Mouse (Mus musculus) neural tube, embryonic 14.5 days (tissue): ENCODE measurements around the gene Cxcl15. TPM values are rescaled to one million over a fixed set of nuclear protein-coding genes. Genes with fewer than 3 reads are reported as not detected.

Experiments
- ATAC-seq: fragments of 200-750 bp; cut with Nextera tagmentation; 2 replicates; pipeline ENCODE4 v1.8.0; 2017; ENCODE audit warnings: low read depth, mild to moderate bottlenecking, moderate TSS enrichment, moderate library complexity
- H3K27ac ChIP-seq: fragments of 300-500 bp; sonication (generic); 2 replicates; pipeline ENCODE4 v1.5.1; 2014; ENCODE audit warnings: low read depth, mild to moderate bottlenecking, control low read depth, low read length, moderate library complexity, mixed read lengths
- H3K27me3 ChIP-seq: fragments of 300-500 bp; sonication (generic); 2 replicates; pipeline ENCODE4 v1.6.1; 2014; ENCODE audit warnings: low read length; ENCODE audit not compliant: control insufficient read depth, insufficient read depth
- H3K36me3 ChIP-seq: fragments of 300-500 bp; sonication (generic); 2 replicates; pipeline ENCODE4 v1.6.1; 2014; ENCODE audit warnings: low read length, mixed read lengths; ENCODE audit not compliant: control insufficient read depth, insufficient read depth
- H3K4me1 ChIP-seq: fragments of 300-500 bp; sonication (generic); 2 replicates; pipeline ENCODE4 v1.6.1; 2014; ENCODE audit warnings: low read length; ENCODE audit not compliant: control insufficient read depth, insufficient read depth
- H3K4me2 ChIP-seq: fragments of 300-500 bp; sonication (generic); 2 replicates; pipeline ENCODE4 v1.6.1; 2014; ENCODE audit warnings: mild to moderate bottlenecking, low read depth, low read length, control low read depth
- H3K4me3 ChIP-seq: fragments of 300-500 bp; sonication (generic); 2 replicates; pipeline ENCODE4 v1.5.1; 2014; ENCODE audit warnings: low read depth, low read length, control low read depth, mixed read lengths
- H3K9ac ChIP-seq: fragments of 300-500 bp; sonication (generic); replicated peaks from 2 replicates; pipeline ENCODE4 v1.6.1; 2014; ENCODE audit warnings: low read depth, mild to moderate bottlenecking, control low read depth, low read length, mixed read lengths
- H3K9me3 ChIP-seq: fragments of 300-500 bp; sonication (generic); 2 replicates; pipeline ENCODE4 v1.6.1; 2016; ENCODE audit warnings: low read length; ENCODE audit not compliant: control insufficient read depth
- WGBS: fragments of 180-500 bp; shearing (Covaris S2); extraction: QIAGEN DNeasy Blood & Tissue Kit; methylation state at CpG from one replicate; pipeline ENCODE4 v1.1.7; 2014; 5-methylcytosine and 5-hydroxymethylcytosine counted together
- polyA plus RNA-seq: library from polyadenylated mRNA; unstranded; fragments of >200 nt; fragmentation: Nextera tagmentation; extraction: Ambion mirVana; gene quantifications from 2 replicates; pipeline ENCODE4 v1.2.1, GENCODE M21; 2014

Gene Cxcl15
- polyA plus RNA-seq: not detected in 2 replicates

DNA sequence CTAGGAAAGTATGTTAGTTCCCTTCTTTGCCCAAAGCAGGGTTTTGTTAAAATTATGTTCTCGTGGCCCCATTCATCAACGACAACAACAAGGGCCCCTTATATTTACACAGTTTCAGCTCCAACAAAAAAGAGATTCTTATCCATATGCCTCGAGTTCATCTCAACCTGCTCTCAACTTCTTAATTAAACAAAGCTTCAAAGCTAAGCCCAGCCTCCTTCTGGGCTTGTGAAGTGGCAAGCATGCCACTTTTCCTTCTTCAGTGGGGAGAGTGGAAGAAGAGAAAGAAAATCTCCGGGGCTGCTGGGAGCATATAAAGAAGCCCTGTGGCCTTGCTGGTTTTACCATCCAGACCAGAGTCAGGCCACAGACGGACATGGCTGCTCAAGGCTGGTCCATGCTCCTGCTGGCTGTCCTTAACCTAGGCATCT lies at the start of gene Cxcl15:
TSS of gene Cxcl15 (plus strand) at position 340 of the 431 bp plus-strand sequence.
- H3K27me3 ChIP-seq: no peaks in the 10 kb centered on the region
- no peak for ATAC-seq
- H3K4me2 ChIP-seq: no peak within 1 kb of the TSS
- H3K9ac ChIP-seq: no peak within 1 kb of the TSS
- H3K4me3 ChIP-seq: no peak within 1 kb of the TSS
- no peaks in the 10 kb centered on the region for H3K36me3 ChIP-seq
- no peak within 1 kb of the TSS for H3K27ac ChIP-seq
- WGBS: 81% methylated on average over 5 of the region's 5 CpGs
- no peaks in the 10 kb centered on the region for H3K9me3 ChIP-seq
- H3K4me1 ChIP-seq: no peaks in the 10 kb centered on the region

DNA sequence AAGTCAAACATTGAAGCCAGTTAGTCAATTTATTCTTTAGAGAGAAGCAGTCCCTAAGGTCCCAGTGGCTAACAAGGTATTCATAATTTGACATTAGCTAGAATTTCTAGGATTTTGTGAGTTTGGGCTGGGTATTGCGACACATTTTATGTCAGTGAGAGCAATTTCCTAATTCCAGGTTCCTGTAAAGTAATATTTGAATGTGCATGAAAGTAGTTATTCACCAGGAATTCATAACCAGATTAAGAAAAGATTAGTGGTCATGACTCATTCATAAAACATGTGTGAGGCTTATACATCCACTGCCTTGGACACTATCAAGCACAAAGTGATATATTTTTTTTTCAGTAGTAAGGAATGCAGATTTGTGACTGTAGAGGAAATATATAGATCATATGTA lies 40.4 kb upstream of the Cxcl15 start:
- no peaks in the 10 kb centered on the region for H3K9me3 ChIP-seq
- H3K36me3 ChIP-seq: no peaks in the 10 kb centered on the region
- H3K9ac ChIP-seq: no peak overlapping the region
- 92% methylated on average over 1 of the region's 1 CpGs for WGBS
- H3K27ac ChIP-seq: no peak overlapping the region
- ATAC-seq: no peak
- no peaks in the 10 kb centered on the region for H3K27me3 ChIP-seq
- H3K4me2 ChIP-seq: no peak overlapping the region
- H3K4me3 ChIP-seq: no peak overlapping the region
- no peaks in the 10 kb centered on the region; the same call in 1 of the 2 replicates for H3K4me1 ChIP-seq

DNA sequence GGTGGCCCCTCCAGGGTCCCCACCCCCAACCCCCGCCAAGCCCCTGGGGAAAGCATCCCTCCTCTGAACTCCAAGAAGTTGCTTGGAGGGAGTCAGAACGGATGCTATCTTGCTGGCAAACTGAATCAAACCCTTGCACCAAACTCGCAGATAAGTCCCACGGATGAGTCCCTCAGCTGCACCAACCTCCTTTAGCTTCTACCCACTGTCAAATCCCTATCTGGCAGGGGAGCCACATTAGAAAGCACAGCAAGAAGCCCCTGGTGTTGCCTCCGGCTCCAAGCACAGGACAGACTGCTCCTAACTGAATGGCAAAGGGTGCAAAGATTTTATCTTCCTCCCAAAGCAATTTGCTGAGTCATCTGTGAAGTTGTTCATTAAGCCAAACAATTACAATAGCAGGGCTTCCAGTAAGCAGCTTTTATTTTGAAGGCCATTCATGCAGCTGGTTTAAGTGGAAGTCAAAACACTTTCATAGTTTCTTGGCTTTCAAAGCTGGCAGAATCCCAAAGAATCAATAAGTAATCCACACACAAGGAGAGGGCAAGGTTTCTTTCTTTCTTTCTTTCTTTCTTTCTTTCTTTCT lies 36.2 kb upstream of the Cxcl15 start:
- Histone ChIP-seq H3K9me3 (no peaks in the 10 kb centered on the region), H3K27ac (no peak overlapping the region), H3K27me3 (no peaks in the 10 kb centered on the region), H3K4me1 (no peaks in the 10 kb centered on the region; the same call in 1 of the 2 replicates), H3K9ac (no peak overlapping the region), H3K4me3 (no peak overlapping the region), H3K36me3 (no peaks in the 10 kb centered on the region), H3K4me2 (no peak overlapping the region)
- no peak for ATAC-seq
- 52% methylated on average over 5 of the region's 5 CpGs for WGBS

DNA sequence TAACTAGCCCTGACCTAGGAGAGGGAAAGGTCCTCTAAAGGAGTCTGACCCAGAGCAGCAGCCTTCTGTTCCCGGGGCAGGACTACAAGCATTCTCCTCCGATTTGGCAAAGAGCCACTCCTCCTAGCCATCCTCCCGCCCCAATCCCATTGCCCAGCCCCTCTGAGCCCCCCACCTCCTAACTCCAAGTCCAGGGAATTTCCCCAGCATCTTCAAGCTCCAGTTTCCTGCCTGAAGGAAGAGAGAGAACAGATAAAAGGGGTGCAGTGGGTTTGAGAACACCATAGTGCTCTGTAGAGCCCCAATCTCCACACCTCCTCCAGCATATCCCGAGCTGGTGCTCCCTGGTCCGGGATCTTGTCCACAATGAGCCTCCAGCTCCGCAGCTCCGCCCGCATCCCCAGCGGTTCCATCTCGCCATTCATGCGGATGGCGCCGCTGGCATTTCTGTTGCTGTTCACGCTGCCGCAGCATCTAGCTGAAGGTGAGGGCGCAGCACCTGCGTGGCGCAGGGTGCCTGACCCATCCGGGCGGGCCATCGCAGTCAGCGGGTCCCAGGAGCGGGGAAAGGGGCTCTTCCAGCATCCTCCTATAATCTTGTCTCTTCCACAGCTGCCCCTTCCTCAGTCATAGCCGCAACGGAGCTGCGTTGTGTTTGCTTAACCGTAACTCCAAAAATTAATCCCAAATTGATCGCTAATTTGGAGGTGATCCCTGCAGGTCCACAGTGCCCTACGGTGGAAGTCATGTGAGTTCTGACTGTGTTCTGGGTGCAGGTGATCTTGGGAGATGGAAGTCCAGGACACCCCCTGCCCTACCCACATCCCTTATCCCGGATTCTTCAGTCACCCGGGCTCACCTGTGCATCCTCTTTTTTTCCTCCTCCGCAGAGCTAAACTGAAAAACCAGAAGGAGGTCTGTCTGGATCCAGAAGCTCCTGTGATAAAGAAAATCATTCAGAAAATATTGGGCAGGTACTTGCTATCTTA lies 35.0 kb upstream of the Cxcl15 start, which contains the start of gene Cxcl5:
TSS of gene Cxcl5 (plus strand) at position 284 of the 989 bp plus-strand sequence.
- peak within 1 kb of the TSS; percentile 76 for H3K4me2 ChIP-seq
- no peaks in the 10 kb centered on the region for H3K9me3 ChIP-seq
- peak within 1 kb of the TSS; percentile 52 for H3K9ac ChIP-seq
- 4% methylated on average over 32 of the region's 32 CpGs for WGBS
- no peaks in the 10 kb centered on the region for H3K27me3 ChIP-seq
- peak; percentile 81 for ATAC-seq
- H3K4me1 ChIP-seq: no peaks in the 10 kb centered on the region; the same call in 1 of the 2 replicates
- H3K36me3 ChIP-seq: no peaks in the 10 kb centered on the region
- H3K4me3 ChIP-seq: peak within 1 kb of the TSS; percentile 40
- no peak within 1 kb of the TSS for H3K27ac ChIP-seq

- Histone ChIP-seq H3K4me1 (no peaks in the 10 kb centered on the region; the same call in 1 of the 2 replicates), H3K4me2 (no peak overlapping the region), H3K27ac (no peak overlapping the region), H3K9me3 (no peaks in the 10 kb centered on the region), H3K27me3 (no peaks in the 10 kb centered on the region), H3K4me3 (no peak overlapping the region), H3K9ac (no peak overlapping the region), H3K36me3 (no peaks in the 10 kb centered on the region)
- ATAC-seq: no peak
- 65% methylated on average over 4 of the region's 4 CpGs for WGBS
These were observed 34.0 kb upstream of the Cxcl15 start for GRCm38 (mm10) chr5:90760303-90760702.

DNA sequence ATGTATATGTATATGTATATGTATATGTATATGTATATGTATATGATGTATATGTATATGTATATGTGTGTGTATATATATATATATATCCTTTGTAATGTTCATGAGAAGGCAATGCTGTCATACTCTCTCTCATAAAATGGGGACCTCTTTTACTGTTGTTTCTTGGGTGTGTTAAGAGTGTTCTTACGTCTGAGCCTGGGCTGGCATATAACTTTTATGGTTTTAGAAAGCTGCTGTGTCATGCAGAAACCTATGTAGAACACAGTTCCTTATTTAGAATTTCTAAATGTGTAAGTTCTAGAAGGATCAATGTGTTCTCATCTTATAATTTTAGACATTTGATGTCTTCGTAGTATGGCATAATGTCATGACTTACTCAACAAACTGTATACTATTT lies 33.5 kb upstream of the Cxcl15 start:
- no peak overlapping the region for H3K9ac ChIP-seq
- H3K4me1 ChIP-seq: no peaks in the 10 kb centered on the region; the same call in 1 of the 2 replicates
- no peak overlapping the region for H3K4me3 ChIP-seq
- no peak overlapping the region for H3K4me2 ChIP-seq
- whole genome bisulfite sequencing: 91% methylated on average over 2 of the region's 2 CpGs
- no peaks in the 10 kb centered on the region for H3K9me3 ChIP-seq
- H3K36me3 ChIP-seq: no peaks in the 10 kb centered on the region
- H3K27me3 ChIP-seq: no peaks in the 10 kb centered on the region
- no peak for ATAC-seq
- no peak overlapping the region for H3K27ac ChIP-seq

DNA sequence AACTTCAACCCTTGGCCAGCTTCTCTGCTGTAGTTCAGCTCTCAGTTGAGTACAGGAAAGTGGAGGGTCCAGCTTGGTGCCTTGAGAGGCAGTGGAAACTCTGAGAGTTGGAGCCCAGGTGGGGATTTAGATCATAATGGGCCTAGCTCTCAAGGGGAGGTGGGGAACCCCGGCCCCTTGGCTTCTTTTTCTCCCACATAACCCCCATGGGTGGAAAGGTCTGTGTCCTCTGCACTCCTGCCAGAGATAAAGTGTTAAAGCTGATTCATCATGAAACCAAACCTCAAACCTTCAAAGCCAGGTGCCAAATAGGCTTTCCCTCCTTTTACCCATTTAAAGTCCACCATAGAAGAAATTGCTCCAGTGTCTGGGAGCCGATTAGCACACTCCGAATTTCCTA lies 32.5 kb upstream of the Cxcl15 start:
- Histone ChIP-seq H3K9ac (no peak overlapping the region), H3K4me1 (no peaks in the 10 kb centered on the region; the same call in 1 of the 2 replicates), H3K4me2 (no peak overlapping the region), H3K27ac (no peak overlapping the region), H3K27me3 (no peaks in the 10 kb centered on the region), H3K4me3 (no peak overlapping the region), H3K36me3 (no peaks in the 10 kb centered on the region), H3K9me3 (no peaks in the 10 kb centered on the region)
- 82% methylated on average over 3 of the region's 3 CpGs for WGBS
- no peak for ATAC-seq

DNA sequence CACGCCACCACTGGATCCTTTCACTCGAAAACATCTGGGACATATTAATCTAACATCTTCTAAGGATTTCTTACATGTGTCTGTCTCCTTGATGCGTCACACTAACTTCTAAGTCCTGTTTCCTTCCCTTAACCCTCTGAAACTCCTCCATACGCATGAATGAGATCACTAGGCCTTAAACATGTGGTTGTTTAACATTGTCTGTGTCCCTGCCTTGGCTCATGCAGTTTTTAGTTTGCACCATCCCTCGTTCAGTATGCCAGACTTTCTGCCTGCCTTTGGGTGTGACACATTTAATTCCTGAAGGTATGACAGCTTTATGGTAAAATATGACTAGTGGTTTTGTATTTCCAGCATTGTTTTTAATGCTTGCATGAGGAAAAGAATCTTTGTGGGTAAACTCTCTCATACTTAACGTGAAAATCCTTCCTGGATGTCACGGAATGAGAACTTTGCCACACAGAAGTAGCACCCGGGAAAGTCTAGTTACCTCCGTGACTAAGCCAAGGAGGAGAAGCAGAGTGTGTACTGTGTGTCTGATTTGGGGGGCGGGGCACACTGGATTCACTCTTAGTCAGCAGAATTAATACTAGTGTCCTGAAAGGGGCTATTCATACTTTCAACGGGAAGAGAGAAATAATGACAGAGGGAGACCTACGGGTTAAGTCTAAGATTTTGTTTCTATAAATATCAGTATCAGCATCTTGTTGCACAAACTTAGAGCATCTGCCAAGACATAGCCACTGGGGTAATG lies 30.2 kb upstream of the Cxcl15 start:
- Histone ChIP-seq H3K27me3 (no peaks in the 10 kb centered on the region), H3K4me1 (no peaks in the 10 kb centered on the region; the same call in 1 of the 2 replicates), H3K4me3 (no peak overlapping the region), H3K4me2 (no peak overlapping the region), H3K36me3 (no peaks in the 10 kb centered on the region), H3K9ac (no peak overlapping the region), H3K27ac (no peak overlapping the region), H3K9me3 (no peaks in the 10 kb centered on the region)
- ATAC-seq: no peak
- WGBS: 86% methylated on average over 12 of the region's 12 CpGs
